Mouse (Mus musculus) myocyte (in vitro differentiated cells): ENCODE results near the gene Setd1b.
A peak's percentile ranks its signal among the peaks of the same experiment; 100 is the strongest.

Source experiments
- CEBPB ChIP-seq: IDR thresholded peaks from 2 replicates; pipeline ENCODE4 v1.6.1; 2011; ENCODE audit warnings: mild to moderate bottlenecking, moderate library complexity; ENCODE audit not compliant: poor library complexity, insufficient read depth, severe bottlenecking
- POLR2A ChIP-seq: IDR thresholded peaks from one replicate; pipeline ENCODE4 v1.6.1; 2011; ENCODE audit warnings: low read depth, mild to moderate bottlenecking, control low read depth, moderate library complexity; ENCODE audit not compliant: insufficient read length
- SRF ChIP-seq: IDR thresholded peaks from one replicate; pipeline ENCODE4 v1.6.1; 2011; ENCODE audit warnings: low read depth; ENCODE audit not compliant: control insufficient read depth, insufficient read length
- USF1 ChIP-seq: IDR thresholded peaks from one replicate; pipeline ENCODE4 v1.6.1; 2011; ENCODE audit warnings: low read depth, mild to moderate bottlenecking, control low read depth, moderate library complexity

DNA sequence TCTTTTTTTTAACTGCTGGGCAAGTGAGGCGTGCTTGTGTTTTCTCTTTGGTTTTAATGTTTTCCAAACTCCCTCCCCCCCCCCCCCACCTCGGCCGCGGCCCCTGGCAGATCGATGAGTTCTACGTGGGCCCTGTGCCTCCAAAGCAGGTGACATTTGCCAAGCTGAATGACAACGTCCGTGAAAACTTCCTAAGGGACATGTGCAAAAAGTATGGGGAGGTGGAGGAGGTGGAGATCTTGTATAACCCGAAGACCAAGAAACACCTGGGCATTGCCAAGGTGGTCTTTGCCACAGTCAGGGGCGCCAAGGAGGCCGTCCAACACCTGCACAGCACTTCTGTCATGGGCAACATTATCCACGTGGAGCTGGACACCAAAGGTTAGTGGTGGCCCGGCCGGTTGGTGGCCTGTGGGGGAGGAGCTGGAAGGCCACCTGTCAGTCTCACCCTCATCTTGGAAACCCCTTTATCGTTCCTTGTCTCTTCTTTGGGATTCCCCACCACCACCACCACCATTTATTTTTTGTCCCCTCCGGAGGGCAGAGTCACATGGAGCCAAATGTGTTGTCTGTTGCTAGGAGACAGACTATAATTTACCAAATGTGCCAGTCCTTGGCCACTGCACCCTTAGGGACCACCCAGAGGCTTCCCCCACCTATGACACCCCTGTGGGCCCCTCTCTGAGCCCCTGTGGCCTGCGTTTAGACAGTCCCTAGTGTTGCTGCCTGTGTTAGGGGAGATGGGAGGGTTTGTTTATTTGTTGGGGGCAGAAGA, 2.2 kb downstream of the Setd1b start:
- TF ChIP-seq POLR2A: no peak
- no peak for TF ChIP-seq CEBPB
- TF ChIP-seq USF1: peak; percentile 38
- no peak for TF ChIP-seq SRF
